Mouse (Mus musculus) bone marrow, adult 2 months (tissue): ENCODE results near the gene Tbl1xr1.

ENCODE experiments used
- CTCF ChIP-seq: fragments of 200-500 bp; IDR thresholded peaks from 2 replicates; pipeline ENCODE4 v1.5.1; 2011; ENCODE audit warnings: low read length, control low read depth; ENCODE audit not compliant: control insufficient read depth, insufficient read depth
- POLR2A ChIP-seq: fragments of 200-500 bp; IDR thresholded peaks from 2 replicates; pipeline ENCODE4 v1.6.1; 2011; ENCODE audit warnings: low read depth, mild to moderate bottlenecking, control low read depth, low read length, borderline replicate concordance; ENCODE audit not compliant: control insufficient read depth

- no peak for TF ChIP-seq CTCF
- no peak for TF ChIP-seq POLR2A
These were observed 5.4 kb downstream of the Tbl1xr1 start for GRCm38 (mm10) chr3:22081869-22082268.
